Mouse (Mus musculus) liver, adult 2 months (tissue): ENCODE measurements around the gene Elavl4. TPM values are rescaled to one million over a fixed set of nuclear protein-coding genes. Genes with fewer than 3 reads are reported as not detected.

Source experiments
- DNase-seq: peaks from one replicate; pipeline ENCODE4 v3.0.0-alpha.2; 2011; ENCODE audit warnings: low read depth, low spot score; ENCODE audit errors: extremely low read depth
- H3K27ac ChIP-seq: fragments of 200-500 bp; replicated peaks from 2 replicates; pipeline ENCODE4 v1.5.1; 2012; ENCODE audit warnings: low read depth, mild to moderate bottlenecking, control low read depth, inconsistent platforms, low read length; ENCODE audit not compliant: insufficient read depth
- H3K27me3 ChIP-seq: fragments of 200-500 bp; 2 replicates; pipeline ENCODE4 v1.6.1; 2012; ENCODE audit warnings: mild to moderate bottlenecking, moderate library complexity, low read length, inconsistent platforms; ENCODE audit not compliant: control insufficient read depth, insufficient read depth
- H3K36me3 ChIP-seq: fragments of 200-500 bp; 2 replicates; pipeline ENCODE4 v1.6.1; 2012; ENCODE audit warnings: low read length, inconsistent platforms; ENCODE audit not compliant: control insufficient read depth, insufficient read depth
- H3K4me1 ChIP-seq: fragments of 200-500 bp; 2 replicates; pipeline ENCODE4 v1.6.1; 2011; ENCODE audit warnings: low read length; ENCODE audit not compliant: control insufficient read depth, insufficient read depth
- H3K4me3 ChIP-seq: fragments of 200-500 bp; 2 replicates; pipeline ENCODE4 v1.5.1; 2011; ENCODE audit warnings: low read depth, mild to moderate bottlenecking, control low read depth, low read length, moderate library complexity; ENCODE audit not compliant: insufficient read depth
- H3K79me2 ChIP-seq: fragments of 200-500 bp; 2 replicates; pipeline ENCODE4 v1.6.1; 2012; ENCODE audit warnings: inconsistent platforms, mild to moderate bottlenecking, low read length, moderate library complexity; ENCODE audit not compliant: control insufficient read depth, insufficient read depth
- H3K9ac ChIP-seq: fragments of 200-500 bp; 2 replicates; pipeline ENCODE4 v1.6.1; 2012; ENCODE audit warnings: low read depth, mild to moderate bottlenecking, control low read depth, inconsistent platforms, low read length
- CTCF ChIP-seq: fragments of 200-500 bp; IDR thresholded peaks from 2 replicates; pipeline ENCODE4 v1.5.1; 2011; ENCODE audit warnings: low read depth, low read length, control low read depth
- POLR2A ChIP-seq: fragments of 200-500 bp; IDR thresholded peaks from 2 replicates; pipeline ENCODE4 v1.6.1; 2011; ENCODE audit warnings: low read length, control low read depth; ENCODE audit not compliant: insufficient read depth; ENCODE audit errors: extremely low read depth
- WGBS: fragments of 180-500 bp; shearing (Covaris S2); methylation state at CpG from one replicate; pipeline ENCODE4 v1.1.7; 2018; 5-methylcytosine and 5-hydroxymethylcytosine counted together
- polyA plus RNA-seq: library from polyadenylated mRNA; depleted of rRNA; stranded (reverse); fragments of >200 nt; gene quantifications from 2 replicates; pipeline ENCODE4 v1.2.3, GENCODE M21; 2012
- total RNA-seq: library from RNA; depleted of rRNA; stranded (reverse); fragments of >200 nt; gene quantifications from 2 replicates; pipeline ENCODE4 v1.2.3, GENCODE M21; 2014

The Elavl4 gene
- total and polyA plus RNA-seq, 2 experiments, result not detected

DNA sequence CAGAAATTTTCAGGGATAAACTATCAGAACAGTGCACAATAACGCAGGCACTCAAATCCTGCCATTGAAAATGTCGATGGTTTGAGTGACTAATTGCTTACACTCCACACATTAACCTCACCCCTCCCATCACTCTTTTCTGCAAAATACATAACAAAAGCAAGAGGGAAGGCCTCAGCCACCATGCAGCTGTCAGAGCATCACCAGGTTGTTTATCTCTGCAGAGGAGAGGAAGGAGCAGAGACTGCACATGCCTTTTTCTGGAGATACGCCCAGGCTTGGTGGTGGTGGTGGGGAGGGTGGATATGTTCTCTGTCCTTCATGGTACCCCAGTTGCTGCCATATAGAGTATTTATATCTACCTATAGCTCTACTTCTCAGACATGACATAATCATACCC, 94.3 kb downstream of the Elavl4 start:
- H3K27ac ChIP-seq, result no peak overlapping the region
- no peaks in the 10 kb centered on the region for H3K4me1 ChIP-seq
- TF ChIP-seq POLR2A, result no peak
- TF ChIP-seq CTCF, result no peak
- no peak overlapping the region for H3K4me3 ChIP-seq
- no peaks in the 10 kb centered on the region for H3K79me2 ChIP-seq
- H3K27me3 ChIP-seq, result no peaks in the 10 kb centered on the region; the same call in 1 of the 2 replicates
- H3K36me3 ChIP-seq, result no peaks in the 10 kb centered on the region
- no peak for DNase-seq
- H3K9ac ChIP-seq, result no peak overlapping the region
- 85% methylated on average over 3 of the region's 3 CpGs for WGBS

DNA sequence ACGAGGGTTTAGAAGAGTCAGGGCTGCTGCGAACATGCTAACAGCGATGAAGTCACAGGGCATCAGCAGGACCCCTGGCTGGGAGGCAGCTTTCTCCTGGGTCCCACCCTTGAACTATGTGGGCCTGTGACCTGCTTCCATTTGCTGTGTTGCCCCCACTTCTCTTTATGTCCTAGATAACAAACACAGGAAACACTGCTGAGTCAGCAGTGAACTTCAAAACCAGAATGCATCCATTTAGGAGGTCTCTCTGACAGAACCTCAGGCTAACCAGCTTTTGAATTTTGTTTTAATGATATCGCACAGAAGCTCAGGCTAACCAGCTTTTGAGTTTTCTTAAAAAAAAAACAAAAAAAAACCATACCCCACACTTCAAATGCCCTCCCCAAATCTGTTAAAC, 96.1 kb downstream of the Elavl4 start:
- H3K27me3 ChIP-seq, result no peaks in the 10 kb centered on the region; the same call in 1 of the 2 replicates
- H3K4me1 ChIP-seq, result no peaks in the 10 kb centered on the region
- H3K36me3 ChIP-seq, result no peaks in the 10 kb centered on the region
- no peak for DNase-seq
- no peak for TF ChIP-seq CTCF
- TF ChIP-seq POLR2A, result no peak
- no peak overlapping the region for H3K27ac ChIP-seq
- no peak overlapping the region for H3K9ac ChIP-seq
- 90% methylated on average over 4 of the region's 4 CpGs for WGBS
- H3K4me3 ChIP-seq, result no peak overlapping the region
- H3K79me2 ChIP-seq, result no peaks in the 10 kb centered on the region

DNA sequence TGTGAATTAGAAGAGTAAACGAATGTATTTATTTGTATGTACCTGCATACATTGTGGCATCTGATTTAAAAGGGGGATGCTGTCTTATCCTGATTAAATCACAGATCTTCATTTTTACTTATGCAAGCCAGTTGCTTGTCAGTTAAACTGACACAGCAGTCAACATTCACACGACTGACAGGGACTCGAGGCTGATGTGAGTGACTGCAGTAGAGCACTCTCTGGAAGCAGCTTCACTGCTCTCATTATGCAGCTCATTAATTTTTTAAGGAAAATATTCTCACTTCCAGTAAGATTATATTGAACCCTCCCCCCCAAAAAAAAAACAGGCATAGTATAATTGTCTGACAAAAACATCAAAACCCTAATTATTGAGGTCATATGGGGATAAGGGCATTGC, 101.7 kb downstream of the Elavl4 start:
- H3K9ac ChIP-seq, result no peak overlapping the region
- no peaks in the 10 kb centered on the region for H3K79me2 ChIP-seq
- no peak overlapping the region for H3K27ac ChIP-seq
- no peak for DNase-seq
- TF ChIP-seq CTCF, result no peak
- TF ChIP-seq POLR2A, result no peak
- H3K4me1 ChIP-seq, result no peaks in the 10 kb centered on the region
- no peak overlapping the region for H3K4me3 ChIP-seq
- 53% methylated on average over 3 of the region's 3 CpGs for WGBS
- no peaks in the 10 kb centered on the region for H3K36me3 ChIP-seq
- no peaks in the 10 kb centered on the region for H3K27me3 ChIP-seq

DNA sequence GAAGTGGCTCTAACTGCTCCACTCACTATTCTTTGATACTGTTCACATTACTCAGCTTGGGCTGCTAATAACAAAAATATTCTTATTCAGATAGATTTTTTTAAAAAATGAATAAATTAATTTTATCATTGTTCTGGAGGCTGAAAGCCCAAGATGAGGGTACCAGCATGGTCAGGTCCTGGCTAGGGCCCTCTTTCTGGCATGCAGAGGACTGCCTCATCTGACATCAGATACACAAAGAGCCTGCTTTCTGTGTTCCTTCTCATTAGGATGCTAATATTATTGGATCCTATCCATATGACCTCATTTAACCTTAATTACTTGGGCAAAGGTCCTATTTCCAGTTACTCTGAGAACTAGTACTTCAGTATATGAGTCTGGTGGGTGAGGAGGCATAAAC, 108.8 kb downstream of the Elavl4 start:
- Histone ChIP-seq H3K4me1 (no peaks in the 10 kb centered on the region), H3K36me3 (no peaks in the 10 kb centered on the region), H3K79me2 (no peaks in the 10 kb centered on the region), H3K9ac (no peak overlapping the region), H3K27me3 (no peaks in the 10 kb centered on the region), H3K4me3 (no peak overlapping the region), H3K27ac (no peak overlapping the region)
- TF ChIP-seq CTCF (no peak), POLR2A (no peak)
- DNase-seq, result no peak

DNA sequence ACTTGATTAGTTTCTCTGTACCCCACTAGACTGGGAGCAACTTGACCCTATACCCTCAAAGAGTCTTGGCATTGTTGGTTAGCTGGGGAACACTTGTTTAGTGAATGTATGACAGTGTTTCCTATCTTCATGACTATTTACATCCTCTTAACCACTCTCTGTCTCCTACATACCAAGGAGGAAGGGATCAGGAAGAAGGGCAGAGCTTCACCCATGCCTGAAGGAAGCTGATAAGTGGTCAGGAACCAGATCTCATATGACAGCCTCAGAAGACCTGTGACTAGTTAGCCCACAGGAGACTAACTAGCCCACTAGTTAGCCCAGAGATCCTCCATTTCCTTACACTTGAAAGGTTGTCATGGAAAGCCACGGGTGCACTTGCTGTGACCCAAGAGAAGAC, 117.2 kb downstream of the Elavl4 start:
- Histone ChIP-seq H3K36me3 (no peaks in the 10 kb centered on the region), H3K27me3 (no peaks in the 10 kb centered on the region), H3K9ac (no peak overlapping the region), H3K4me3 (no peak overlapping the region), H3K79me2 (no peaks in the 10 kb centered on the region), H3K4me1 (no peaks in the 10 kb centered on the region), H3K27ac (no peak overlapping the region)
- 80% methylated on average over 1 of the region's 1 CpGs for WGBS
- TF ChIP-seq CTCF, result no peak
- no peak for TF ChIP-seq POLR2A
- DNase-seq, result no peak

DNA sequence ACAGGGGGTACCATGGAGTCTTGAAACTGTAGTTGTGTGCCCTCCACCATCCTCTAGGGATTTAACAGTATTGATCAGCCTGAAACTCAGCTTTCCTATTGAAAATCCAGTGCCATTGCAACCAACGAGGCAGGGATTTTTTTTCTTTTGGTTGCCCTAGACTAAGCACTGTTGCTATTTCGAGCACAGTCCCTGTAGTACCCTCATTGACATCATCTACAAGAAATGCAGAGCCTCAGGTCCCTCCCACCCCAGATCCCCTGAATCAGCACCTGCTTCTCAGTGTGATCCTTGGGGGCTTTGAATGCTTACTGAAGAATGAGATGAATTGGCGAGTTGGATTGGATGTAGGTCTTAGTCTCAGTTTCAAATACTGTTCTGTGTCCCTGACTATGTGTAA, 119.4 kb downstream of the Elavl4 start:
- H3K4me1 ChIP-seq, result no peaks in the 10 kb centered on the region
- H3K27ac ChIP-seq, result no peak overlapping the region
- H3K79me2 ChIP-seq, result no peaks in the 10 kb centered on the region
- H3K36me3 ChIP-seq, result no peaks in the 10 kb centered on the region
- 85% methylated on average over 3 of the region's 3 CpGs for WGBS
- no peak overlapping the region for H3K9ac ChIP-seq
- H3K4me3 ChIP-seq, result no peak overlapping the region
- no peak for TF ChIP-seq POLR2A
- TF ChIP-seq CTCF, result no peak
- no peaks in the 10 kb centered on the region for H3K27me3 ChIP-seq
- no peak for DNase-seq
